Mouse (Mus musculus) bone marrow, adult 2 months (tissue): ENCODE data around the gene Krtap5-5.

Source experiments
- CTCF ChIP-seq: fragments of 200-500 bp; IDR thresholded peaks from 2 replicates; pipeline ENCODE4 v1.5.1; 2011; ENCODE audit warnings: low read length, control low read depth; ENCODE audit not compliant: control insufficient read depth, insufficient read depth
- POLR2A ChIP-seq: fragments of 200-500 bp; IDR thresholded peaks from 2 replicates; pipeline ENCODE4 v1.6.1; 2011; ENCODE audit warnings: low read depth, mild to moderate bottlenecking, control low read depth, low read length, borderline replicate concordance; ENCODE audit not compliant: control insufficient read depth

GRCm38 (mm10) chr7:142188156-142188555 is 41.6 kb downstream of the Krtap5-5 start:
- TF ChIP-seq CTCF (no peak), POLR2A (no peak)
